Mouse (Mus musculus): ENCODE results near the gene Ankrd23. TPM values are rescaled to one million over a fixed set of nuclear protein-coding genes. Genes with fewer than 3 reads are reported as not detected.

Gene Ankrd23
- polyA plus RNA-seq, 1 experiment, result 1.1 TPM

DNA sequence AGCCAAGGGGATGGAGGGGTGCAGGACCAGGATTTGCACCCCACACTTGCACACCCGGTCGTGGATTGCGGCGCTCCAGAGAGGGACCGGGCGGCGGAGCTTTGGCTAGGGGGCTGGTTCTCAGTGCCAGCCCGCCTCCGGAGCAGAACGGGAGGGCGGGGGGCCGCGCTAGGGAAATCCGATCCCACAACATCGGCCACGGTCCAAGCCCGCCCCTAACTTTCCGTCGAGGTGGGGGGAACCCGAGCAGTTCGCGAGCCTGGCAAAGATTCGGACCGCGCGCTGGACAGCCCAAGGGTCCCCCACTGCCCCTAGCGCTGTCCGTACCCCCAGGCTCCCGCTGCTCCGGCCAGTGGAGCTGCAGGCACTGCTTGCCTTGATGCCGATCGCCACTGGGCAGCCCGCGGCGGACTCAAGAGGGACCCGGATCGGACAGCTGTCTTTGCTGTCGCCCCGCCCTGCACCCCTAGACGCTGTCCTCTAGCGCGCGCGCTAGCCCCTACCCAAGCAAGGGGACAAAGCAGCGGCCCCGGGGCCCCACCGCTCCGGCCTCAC is 20.9 kb upstream of the Ankrd23 start:
- Histone ChIP-seq H3K27me3 (ENCODE audit: control insufficient read depth, insufficient read depth, insufficient read length) (no peaks in the 10 kb centered on the region), H3K79me3 (ENCODE audit: low read depth) (peaks cover 22% of the 10 kb centered on the region), H3K4me3 (ENCODE audit: insufficient read depth, poor library complexity, severe bottlenecking) (peak overlapping the region; percentile 68), H3K36me3 (ENCODE audit: control insufficient read depth, insufficient read depth) (peaks cover 25% of the 10 kb centered on the region), H3K79me2 (ENCODE audit: control insufficient read depth, insufficient read depth) (peaks cover 46% of the 10 kb centered on the region), H3ac (ENCODE audit: control insufficient read depth, insufficient read length, low read depth) (peak overlapping the region; percentile 96)
- no peak for TF ChIP-seq MYOD1 (IDR thresholded peaks at IDR 0.05; ENCODE audit: control insufficient read depth, insufficient read length, low read depth)

DNA sequence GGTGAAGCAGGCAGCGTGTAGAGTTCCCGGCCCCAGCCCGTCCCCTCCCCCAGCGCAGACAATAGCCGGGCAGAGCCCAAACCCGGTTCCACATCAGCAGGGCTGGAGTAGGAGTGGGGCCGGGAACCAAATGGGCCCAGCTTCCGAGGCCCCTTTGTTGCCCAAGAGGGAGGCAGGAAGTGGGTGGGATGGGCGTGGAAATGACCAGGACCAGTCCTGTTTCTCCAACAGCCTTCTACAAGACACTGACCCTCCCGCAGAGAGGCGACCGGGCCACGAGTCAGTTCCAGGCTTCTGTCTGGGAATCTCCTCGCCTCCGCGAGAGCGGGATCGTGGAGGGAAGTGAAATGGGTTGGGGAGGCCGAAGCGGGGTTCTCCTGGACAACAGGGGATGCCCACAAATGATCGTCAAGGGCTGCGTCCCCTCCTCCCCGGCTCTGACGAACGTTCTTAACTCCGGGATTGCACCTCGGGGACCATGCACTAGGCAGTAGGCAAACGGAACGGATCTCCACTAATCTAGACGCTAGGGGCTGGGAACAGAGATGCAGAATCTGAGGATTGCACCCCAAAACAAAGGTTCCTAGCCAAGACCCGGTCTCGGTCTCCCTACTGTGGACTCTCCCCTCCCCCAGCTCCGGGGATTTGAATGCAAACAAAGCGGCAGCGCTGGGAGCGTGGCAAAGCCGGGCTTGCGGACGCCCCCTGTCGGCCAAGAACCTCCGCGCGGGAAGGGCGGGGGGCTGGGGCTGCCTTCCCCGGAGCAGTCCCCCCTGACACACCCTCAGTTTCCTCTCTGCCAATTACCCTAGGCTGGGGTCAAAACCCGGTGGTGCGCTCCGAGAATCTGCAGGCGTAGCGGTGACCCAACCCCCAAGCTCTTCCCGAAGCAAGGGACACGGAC is 20.1 kb upstream of the Ankrd23 start:
- TF ChIP-seq MAX (IDR thresholded peaks at IDR 0.05) (peak; percentile 59), CEBPB (IDR thresholded peaks at IDR 0.05; ENCODE audit: low read depth) (peak; percentile 78), MYOG (IDR thresholded peaks at IDR 0.05; ENCODE audit: control insufficient read depth, extremely low read depth, insufficient read length) (no peak), FOSL1 (IDR thresholded peaks at IDR 0.05; ENCODE audit: insufficient read depth, low read length, poor library complexity, severe bottlenecking) (no peak), MYOD1 (IDR thresholded peaks at IDR 0.05; ENCODE audit: control insufficient read depth, insufficient read length, low read depth) (no peak), CTCF (IDR thresholded peaks at IDR 0.05; ENCODE audit: control insufficient read depth, insufficient read depth, insufficient read length) (peak; percentile 91), USF1 (IDR thresholded peaks at IDR 0.05; ENCODE audit: low read depth) (no peak)
- H3K4me3 ChIP-seq (ENCODE audit: insufficient read depth, poor library complexity, severe bottlenecking), result peak overlapping the region; percentile 68
- H3K79me2 ChIP-seq (ENCODE audit: control insufficient read depth, insufficient read depth), result peaks cover 51% of the 10 kb centered on the region
- H3K79me3 ChIP-seq (ENCODE audit: low read depth), result peaks cover 22% of the 10 kb centered on the region
- peaks cover 30% of the 10 kb centered on the region for H3K36me3 ChIP-seq (ENCODE audit: control insufficient read depth, insufficient read depth)
- H3ac ChIP-seq (ENCODE audit: control insufficient read depth, insufficient read length, low read depth), result peak overlapping the region; percentile 96
- no peaks in the 10 kb centered on the region for H3K27me3 ChIP-seq (ENCODE audit: control insufficient read depth, insufficient read depth, insufficient read length)

DNA sequence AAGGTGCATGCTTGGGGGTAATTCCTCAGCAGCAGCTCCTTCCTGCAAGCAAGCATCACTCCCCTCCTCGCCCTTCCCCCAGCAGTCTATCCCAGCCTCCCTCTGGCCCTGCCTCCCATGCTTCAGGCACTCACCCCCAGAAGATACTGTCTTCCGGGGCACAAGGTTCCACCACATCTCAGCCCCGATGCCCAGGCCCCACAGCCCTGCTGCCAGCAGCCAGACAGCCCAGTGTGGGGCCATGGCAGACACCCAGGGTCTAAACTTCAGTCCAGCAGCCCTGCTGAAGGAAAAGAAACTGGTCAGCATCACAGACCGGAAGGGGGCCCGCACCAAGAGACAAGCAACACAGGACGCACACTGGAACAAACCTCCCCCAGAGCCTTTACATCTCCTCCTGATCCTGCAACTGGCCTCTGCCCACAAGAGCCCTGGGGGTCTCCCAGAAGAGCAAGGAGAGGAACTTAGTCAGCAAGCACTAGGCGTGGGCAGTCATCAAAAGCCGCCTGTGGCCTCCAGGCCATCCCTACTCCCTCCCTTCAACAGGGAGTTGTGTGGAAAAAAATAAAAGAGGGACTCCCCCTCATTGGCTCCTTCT is 19.2 kb upstream of the Ankrd23 start:
- Histone ChIP-seq H3K4me3 (ENCODE audit: insufficient read depth, poor library complexity, severe bottlenecking) (peak overlapping the region; percentile 68), H3K27me3 (ENCODE audit: control insufficient read depth, insufficient read depth, insufficient read length) (no peaks in the 10 kb centered on the region), H3K79me2 (ENCODE audit: control insufficient read depth, insufficient read depth) (peaks cover 51% of the 10 kb centered on the region), H3K36me3 (ENCODE audit: control insufficient read depth, insufficient read depth) (peaks cover 39% of the 10 kb centered on the region), H3ac (ENCODE audit: control insufficient read depth, insufficient read length, low read depth) (peak overlapping the region; percentile 81), H3K79me3 (ENCODE audit: low read depth) (peaks cover 22% of the 10 kb centered on the region)
- no peak for TF ChIP-seq FOSL1 (IDR thresholded peaks at IDR 0.05; ENCODE audit: insufficient read depth, low read length, poor library complexity, severe bottlenecking)
- TF ChIP-seq MAX (IDR thresholded peaks at IDR 0.05), result no peak
- TF ChIP-seq CTCF (IDR thresholded peaks at IDR 0.05; ENCODE audit: control insufficient read depth, insufficient read depth, insufficient read length), result no peak
- TF ChIP-seq USF1 (IDR thresholded peaks at IDR 0.05; ENCODE audit: low read depth), result no peak
- no peak for TF ChIP-seq MYOD1 (IDR thresholded peaks at IDR 0.05; ENCODE audit: control insufficient read depth, insufficient read length, low read depth)
- no peak for TF ChIP-seq MYOG (IDR thresholded peaks at IDR 0.05; ENCODE audit: control insufficient read depth, extremely low read depth, insufficient read length)
- no peak for TF ChIP-seq CEBPB (IDR thresholded peaks at IDR 0.05; ENCODE audit: low read depth)

DNA sequence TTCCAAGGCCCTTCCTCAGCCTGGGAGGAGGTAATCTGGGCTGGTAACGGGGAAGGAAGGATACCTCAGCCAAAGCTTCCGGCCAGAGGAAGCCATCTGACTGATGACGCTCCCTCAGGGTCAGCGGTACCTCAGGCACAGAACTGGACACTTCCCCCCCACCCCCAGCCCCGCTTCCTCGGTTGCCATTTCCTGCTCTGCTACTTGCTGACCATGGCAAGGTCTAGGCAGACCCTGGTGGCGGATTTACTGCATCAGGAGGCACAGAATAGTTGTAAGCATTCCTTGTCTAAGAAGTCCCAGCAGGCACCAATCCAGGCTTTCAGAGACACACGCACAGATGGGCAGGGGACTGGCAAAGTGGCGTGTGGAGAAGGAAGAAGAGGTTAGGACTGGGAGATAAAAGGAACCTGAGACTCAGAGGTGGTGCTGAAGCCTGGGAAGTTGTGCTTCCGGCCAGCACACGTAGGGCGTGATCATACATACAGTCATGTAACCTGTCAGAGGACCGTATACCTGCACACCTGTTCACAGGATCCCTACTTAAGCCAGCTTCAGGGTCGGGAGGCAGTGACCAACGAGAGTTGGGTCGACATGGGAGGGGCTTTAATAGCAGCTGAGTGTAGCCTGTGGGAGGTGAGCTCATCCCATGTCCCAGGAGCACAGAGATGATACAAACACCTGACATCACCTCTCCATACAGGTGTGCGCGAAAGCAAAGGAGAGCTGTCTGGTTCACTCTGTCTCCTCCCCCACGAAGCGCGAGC is 18.1 kb upstream of the Ankrd23 start:
- Histone ChIP-seq H3K36me3 (ENCODE audit: control insufficient read depth, insufficient read depth) (peaks cover 50% of the 10 kb centered on the region), H3ac (ENCODE audit: control insufficient read depth, insufficient read length, low read depth) (peak overlapping the region; percentile 33), H3K27me3 (ENCODE audit: control insufficient read depth, insufficient read depth, insufficient read length) (no peaks in the 10 kb centered on the region), H3K4me3 (ENCODE audit: insufficient read depth, poor library complexity, severe bottlenecking) (no peak overlapping the region), H3K79me3 (ENCODE audit: low read depth) (peaks cover 23% of the 10 kb centered on the region), H3K79me2 (ENCODE audit: control insufficient read depth, insufficient read depth) (peaks cover 57% of the 10 kb centered on the region)
- TF ChIP-seq CEBPB (IDR thresholded peaks at IDR 0.05; ENCODE audit: low read depth), result no peak
- no peak for TF ChIP-seq CTCF (IDR thresholded peaks at IDR 0.05; ENCODE audit: control insufficient read depth, insufficient read depth, insufficient read length)
- no peak for TF ChIP-seq MYOD1 (IDR thresholded peaks at IDR 0.05; ENCODE audit: control insufficient read depth, insufficient read length, low read depth)

DNA sequence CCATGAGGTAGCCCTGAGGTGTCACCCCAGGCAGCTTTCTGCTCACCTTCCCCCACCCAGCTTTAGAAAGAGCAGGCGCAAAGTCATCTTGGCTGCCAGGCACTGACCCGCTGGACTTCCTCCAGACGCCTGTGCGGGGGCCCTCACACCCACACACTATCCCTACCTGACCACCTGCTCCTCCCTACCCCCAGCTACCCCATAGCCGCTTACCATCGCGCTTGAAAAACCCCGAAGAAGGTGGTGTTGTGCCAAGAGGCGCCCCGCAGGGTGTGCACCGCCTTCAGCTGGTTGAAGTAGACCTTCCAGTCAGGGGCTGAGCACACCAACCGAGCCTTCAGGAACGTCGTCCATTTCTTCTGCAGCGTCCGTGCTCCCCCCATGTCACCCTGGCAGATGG is 15.8 kb upstream of the Ankrd23 start:
- H3K27me3 ChIP-seq (ENCODE audit: control insufficient read depth, insufficient read depth, insufficient read length), result no peaks in the 10 kb centered on the region
- H3K36me3 ChIP-seq (ENCODE audit: control insufficient read depth, insufficient read depth), result peaks cover 60% of the 10 kb centered on the region
- peaks cover 66% of the 10 kb centered on the region for H3K79me2 ChIP-seq (ENCODE audit: control insufficient read depth, insufficient read depth)
- TF ChIP-seq MYOG (IDR thresholded peaks at IDR 0.05; ENCODE audit: control insufficient read depth, extremely low read depth, insufficient read length), result no peak
- no peak for TF ChIP-seq CTCF (IDR thresholded peaks at IDR 0.05; ENCODE audit: control insufficient read depth, insufficient read depth, insufficient read length)
- no peak for TF ChIP-seq CEBPB (IDR thresholded peaks at IDR 0.05; ENCODE audit: low read depth)
- TF ChIP-seq FOSL1 (IDR thresholded peaks at IDR 0.05; ENCODE audit: insufficient read depth, low read length, poor library complexity, severe bottlenecking), result no peak
- no peak for TF ChIP-seq USF1 (IDR thresholded peaks at IDR 0.05; ENCODE audit: low read depth)
- no peak for TF ChIP-seq MYOD1 (IDR thresholded peaks at IDR 0.05; ENCODE audit: control insufficient read depth, insufficient read length, low read depth)
- TF ChIP-seq MAX (IDR thresholded peaks at IDR 0.05), result no peak
- no peak overlapping the region for H3ac ChIP-seq (ENCODE audit: control insufficient read depth, insufficient read length, low read depth)
- peaks cover 23% of the 10 kb centered on the region for H3K79me3 ChIP-seq (ENCODE audit: low read depth)
- H3K4me3 ChIP-seq (ENCODE audit: insufficient read depth, poor library complexity, severe bottlenecking), result no peak overlapping the region
